Mouse (Mus musculus): ENCODE measurements at regions not wholly inside any gene's neighbourhood (a gene's known extent, or its start where the extent isn't known, plus 50 kb on each side); places are given as distances from the start of the nearest gene placed in this dataset.

- Histone ChIP-seq H3K9me3 (replicated peaks; ENCODE audit: control insufficient read depth, low read length) (no peaks in the 10 kb centered on the region), H3K9ac (ENCODE audit: low read length) (no peak overlapping the region), H3K4me1 (ENCODE audit: control insufficient read depth, insufficient read depth, low read length) (peaks cover 6% of the 10 kb centered on the region; the same call in 1 of the 2 replicates), H3K4me3 (replicated peaks; ENCODE audit: low read length) (no peak overlapping the region), H3K4me2 (ENCODE audit: low read depth, low read length) (no peak overlapping the region), H3K36me3 (ENCODE audit: control insufficient read depth, insufficient read depth, low read length) (no peaks in the 10 kb centered on the region), H3K27me3 (ENCODE audit: control insufficient read depth, insufficient read depth, low read length) (no peaks in the 10 kb centered on the region), H3K27ac (ENCODE audit: low read length) (no peak overlapping the region)
- ATAC-seq (ENCODE audit: insufficient read depth, low FRiP score) = no peak
- WGBS = 69% methylated on average over 11 of the region's 11 CpGs
These were observed 98.6 kb upstream of the Pgrmc2 start for GRCm38 (mm10) chr3:41181438-41181837.

DNA sequence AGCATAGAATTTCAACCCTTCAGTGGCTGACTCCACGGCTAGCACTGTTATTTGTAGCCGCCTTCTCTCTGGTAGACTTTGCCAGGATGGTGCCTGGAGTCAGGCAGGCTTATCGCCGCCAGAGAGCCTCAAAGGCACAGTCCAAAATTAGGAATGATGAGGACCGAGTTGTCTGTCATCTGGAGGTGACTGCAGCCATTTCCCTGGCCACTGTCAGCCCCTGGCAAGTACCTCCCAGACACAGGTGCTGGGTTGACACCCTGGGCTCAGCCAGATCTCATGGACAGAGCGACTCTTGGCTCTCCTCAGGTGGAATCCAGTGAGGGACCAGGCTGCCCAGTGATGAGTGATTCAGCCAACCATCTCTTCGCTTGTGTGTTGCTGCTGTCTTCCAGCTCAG is 98.1 kb upstream of the Pgrmc2 start:
- ATAC-seq (ENCODE audit: insufficient read depth, low FRiP score) = no peak
- no peak overlapping the region for H3K4me3 ChIP-seq (replicated peaks; ENCODE audit: low read length)
- H3K27me3 ChIP-seq (ENCODE audit: control insufficient read depth, insufficient read depth, low read length) = no peaks in the 10 kb centered on the region
- no peak overlapping the region for H3K9ac ChIP-seq (ENCODE audit: low read length)
- 78% methylated on average over 7 of the region's 7 CpGs for WGBS
- H3K4me2 ChIP-seq (ENCODE audit: low read depth, low read length) = no peak overlapping the region
- no peaks in the 10 kb centered on the region for H3K36me3 ChIP-seq (ENCODE audit: control insufficient read depth, insufficient read depth, low read length)
- H3K9me3 ChIP-seq (replicated peaks; ENCODE audit: control insufficient read depth, low read length) = no peaks in the 10 kb centered on the region
- H3K4me1 ChIP-seq (ENCODE audit: control insufficient read depth, insufficient read depth, low read length) = peaks cover 6% of the 10 kb centered on the region; the same call in 1 of the 2 replicates
- no peak overlapping the region for H3K27ac ChIP-seq (ENCODE audit: low read length)

DNA sequence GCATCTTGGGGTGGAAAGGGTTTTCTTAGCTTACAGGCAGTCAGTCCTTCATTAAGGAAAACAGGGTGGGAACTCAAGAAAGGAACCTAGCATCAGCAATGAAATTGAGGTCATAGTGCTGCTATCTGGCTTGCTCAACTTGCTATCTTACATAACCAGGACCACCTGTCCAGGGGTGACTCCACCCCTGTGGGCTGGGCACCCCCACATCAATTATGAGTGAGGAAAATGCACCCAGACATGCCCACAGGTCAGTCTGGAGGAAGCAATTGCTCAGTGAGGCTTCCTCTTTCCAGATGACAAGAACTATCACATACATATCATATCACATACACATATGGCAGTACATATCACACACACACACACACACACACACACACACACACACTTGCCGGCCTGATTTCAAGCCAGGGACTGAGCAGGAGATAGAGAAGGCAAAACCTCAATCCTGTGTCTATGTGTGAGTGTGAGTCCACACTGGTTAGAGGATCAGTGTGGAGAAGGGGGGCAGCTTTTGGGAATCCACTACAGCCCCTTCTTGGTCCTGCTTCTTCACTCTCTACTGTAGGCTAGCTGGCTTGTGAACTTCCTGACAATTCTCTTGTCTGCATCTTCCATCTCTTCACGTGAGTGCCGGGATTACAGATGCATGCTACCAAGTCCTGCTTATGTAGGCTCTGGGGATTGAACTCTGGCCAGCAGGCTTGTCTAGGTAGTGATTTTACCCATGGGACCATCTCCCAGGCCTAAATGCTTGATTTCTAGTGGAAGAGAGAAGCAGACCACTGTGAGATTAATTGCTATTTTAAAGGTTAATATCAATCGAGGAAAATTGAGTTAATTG is 96.4 kb upstream of the Pgrmc2 start:
- H3K27me3 ChIP-seq (ENCODE audit: control insufficient read depth, insufficient read depth, low read length) = no peaks in the 10 kb centered on the region
- no peak overlapping the region for H3K9ac ChIP-seq (ENCODE audit: low read length)
- WGBS = 67% methylated on average over 4 of the region's 4 CpGs
- H3K27ac ChIP-seq (ENCODE audit: low read length) = no peak overlapping the region
- H3K4me1 ChIP-seq (ENCODE audit: control insufficient read depth, insufficient read depth, low read length) = peaks cover 6% of the 10 kb centered on the region; the same call in 1 of the 2 replicates
- H3K4me3 ChIP-seq (replicated peaks; ENCODE audit: low read length) = no peak overlapping the region
- no peak overlapping the region for H3K4me2 ChIP-seq (ENCODE audit: low read depth, low read length)
- no peaks in the 10 kb centered on the region for H3K36me3 ChIP-seq (ENCODE audit: control insufficient read depth, insufficient read depth, low read length)
- ATAC-seq (ENCODE audit: insufficient read depth, low FRiP score) = no peak
- no peaks in the 10 kb centered on the region for H3K9me3 ChIP-seq (replicated peaks; ENCODE audit: control insufficient read depth, low read length)

GRCm38 (mm10) chr3:41177124-41177523 is 94.3 kb upstream of the Pgrmc2 start:
- Histone ChIP-seq H3K9ac (ENCODE audit: low read length) (no peak overlapping the region), H3K27ac (ENCODE audit: low read length) (no peak overlapping the region), H3K36me3 (ENCODE audit: control insufficient read depth, insufficient read depth, low read length) (no peaks in the 10 kb centered on the region), H3K4me1 (ENCODE audit: control insufficient read depth, insufficient read depth, low read length) (no peaks in the 10 kb centered on the region), H3K27me3 (ENCODE audit: control insufficient read depth, insufficient read depth, low read length) (no peaks in the 10 kb centered on the region), H3K9me3 (replicated peaks; ENCODE audit: control insufficient read depth, low read length) (no peaks in the 10 kb centered on the region), H3K4me2 (ENCODE audit: low read depth, low read length) (no peak overlapping the region), H3K4me3 (replicated peaks; ENCODE audit: low read length) (no peak overlapping the region)
- ATAC-seq (ENCODE audit: insufficient read depth, low FRiP score) = no peak

GRCm38 (mm10) chr3:41175356-41175755 is 92.5 kb upstream of the Pgrmc2 start:
- no peak for ATAC-seq (ENCODE audit: insufficient read depth, low FRiP score)

DNA sequence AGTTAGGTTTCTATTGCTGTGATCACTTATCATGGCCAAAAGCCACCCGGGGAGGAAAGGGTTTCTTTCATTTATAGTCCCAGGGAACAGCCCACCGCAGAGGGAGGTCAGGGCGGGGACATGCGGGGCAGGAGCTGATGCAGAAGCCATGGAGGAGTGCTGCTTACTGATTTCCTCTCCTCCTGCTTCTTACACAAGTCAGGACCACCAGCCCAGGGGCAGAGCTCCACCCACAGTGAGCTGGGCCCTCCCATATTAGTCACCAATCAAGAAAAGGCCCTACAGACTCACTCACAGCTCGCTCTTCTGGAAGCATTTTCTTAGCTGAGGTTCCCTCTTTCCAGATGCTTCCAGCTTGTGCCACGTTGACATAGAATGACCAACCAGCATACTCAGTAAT is 90.7 kb upstream of the Pgrmc2 start:
- 56% methylated on average over 6 of the region's 6 CpGs for WGBS
- no peaks in the 10 kb centered on the region for H3K4me1 ChIP-seq (ENCODE audit: control insufficient read depth, insufficient read depth, low read length)
- H3K4me3 ChIP-seq (replicated peaks; ENCODE audit: low read length) = no peak overlapping the region
- H3K27me3 ChIP-seq (ENCODE audit: control insufficient read depth, insufficient read depth, low read length) = no peaks in the 10 kb centered on the region
- no peaks in the 10 kb centered on the region for H3K36me3 ChIP-seq (ENCODE audit: control insufficient read depth, insufficient read depth, low read length)
- no peak overlapping the region for H3K27ac ChIP-seq (ENCODE audit: low read length)
- no peaks in the 10 kb centered on the region for H3K9me3 ChIP-seq (replicated peaks; ENCODE audit: control insufficient read depth, low read length)
- H3K4me2 ChIP-seq (ENCODE audit: low read depth, low read length) = no peak overlapping the region
- no peak for ATAC-seq (ENCODE audit: insufficient read depth, low FRiP score)
- no peak overlapping the region for H3K9ac ChIP-seq (ENCODE audit: low read length)

More at GRCm38 (mm10) chr3:41175356-41175755, 92.5 kb upstream of the Pgrmc2 start:
- Histone ChIP-seq H3K9ac (ENCODE audit: low read length) (no peak overlapping the region), H3K27me3 (ENCODE audit: control insufficient read depth, insufficient read depth, low read length) (no peaks in the 10 kb centered on the region), H3K27ac (ENCODE audit: low read length) (no peak overlapping the region), H3K4me1 (ENCODE audit: control insufficient read depth, insufficient read depth, low read length) (no peaks in the 10 kb centered on the region), H3K9me3 (replicated peaks; ENCODE audit: control insufficient read depth, low read length) (no peaks in the 10 kb centered on the region), H3K4me3 (replicated peaks; ENCODE audit: low read length) (no peak overlapping the region), H3K36me3 (ENCODE audit: control insufficient read depth, insufficient read depth, low read length) (no peaks in the 10 kb centered on the region), H3K4me2 (ENCODE audit: low read depth, low read length) (no peak overlapping the region)
- WGBS = 78% methylated on average over 3 of the region's 3 CpGs

GRCm38 (mm10) chr3:41172306-41173215 is 89.7 kb upstream of the Pgrmc2 start:
- H3K27ac ChIP-seq (ENCODE audit: low read length) = no peak overlapping the region
- H3K4me3 ChIP-seq (replicated peaks; ENCODE audit: low read length) = no peak overlapping the region
- no peaks in the 10 kb centered on the region for H3K9me3 ChIP-seq (replicated peaks; ENCODE audit: control insufficient read depth, low read length)
- H3K27me3 ChIP-seq (ENCODE audit: control insufficient read depth, insufficient read depth, low read length) = no peaks in the 10 kb centered on the region
- WGBS = 55% methylated on average over 11 of the region's 11 CpGs
- no peaks in the 10 kb centered on the region for H3K4me1 ChIP-seq (ENCODE audit: control insufficient read depth, insufficient read depth, low read length)
- ATAC-seq (ENCODE audit: insufficient read depth, low FRiP score) = no peak
- no peak overlapping the region for H3K9ac ChIP-seq (ENCODE audit: low read length)
- no peaks in the 10 kb centered on the region for H3K36me3 ChIP-seq (ENCODE audit: control insufficient read depth, insufficient read depth, low read length)
- H3K4me2 ChIP-seq (ENCODE audit: low read depth, low read length) = no peak overlapping the region

GRCm38 (mm10) chr3:41171772-41172171 is 88.9 kb upstream of the Pgrmc2 start:
- Histone ChIP-seq H3K27me3 (ENCODE audit: control insufficient read depth, insufficient read depth, low read length) (no peaks in the 10 kb centered on the region), H3K27ac (ENCODE audit: low read length) (no peak overlapping the region), H3K9ac (ENCODE audit: low read length) (no peak overlapping the region), H3K36me3 (ENCODE audit: control insufficient read depth, insufficient read depth, low read length) (no peaks in the 10 kb centered on the region), H3K9me3 (replicated peaks; ENCODE audit: control insufficient read depth, low read length) (no peaks in the 10 kb centered on the region), H3K4me2 (ENCODE audit: low read depth, low read length) (no peak overlapping the region), H3K4me3 (replicated peaks; ENCODE audit: low read length) (no peak overlapping the region), H3K4me1 (ENCODE audit: control insufficient read depth, insufficient read depth, low read length) (no peaks in the 10 kb centered on the region)
- no peak for ATAC-seq (ENCODE audit: insufficient read depth, low FRiP score)
- 87% methylated on average over 4 of the region's 4 CpGs for WGBS

DNA sequence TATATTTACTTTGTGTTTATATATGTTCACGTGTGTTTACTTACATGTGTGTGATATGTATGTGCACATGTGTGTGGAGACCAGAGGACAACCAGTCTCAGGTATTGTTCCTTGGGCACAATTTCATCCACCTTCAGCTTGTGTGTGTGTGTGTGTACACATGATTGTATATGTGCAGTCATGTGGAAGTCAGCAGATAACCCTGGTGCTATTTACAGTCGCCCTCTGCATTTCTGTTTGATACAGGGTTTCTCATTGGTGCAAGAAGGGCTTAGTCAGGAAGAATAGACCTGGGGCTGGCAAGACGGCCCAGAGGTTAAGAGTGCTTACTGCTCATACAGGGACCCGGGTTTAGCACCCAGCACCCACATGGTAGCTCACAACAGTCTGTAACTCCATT is 88.5 kb upstream of the Pgrmc2 start:
- Histone ChIP-seq H3K4me2 (ENCODE audit: low read depth, low read length) (no peak overlapping the region), H3K9me3 (replicated peaks; ENCODE audit: control insufficient read depth, low read length) (no peaks in the 10 kb centered on the region), H3K27me3 (ENCODE audit: control insufficient read depth, insufficient read depth, low read length) (no peaks in the 10 kb centered on the region), H3K36me3 (ENCODE audit: control insufficient read depth, insufficient read depth, low read length) (no peaks in the 10 kb centered on the region), H3K27ac (ENCODE audit: low read length) (no peak overlapping the region), H3K4me1 (ENCODE audit: control insufficient read depth, insufficient read depth, low read length) (no peaks in the 10 kb centered on the region), H3K9ac (ENCODE audit: low read length) (no peak overlapping the region), H3K4me3 (replicated peaks; ENCODE audit: low read length) (no peak overlapping the region)
- no peak for ATAC-seq (ENCODE audit: insufficient read depth, low FRiP score)
- WGBS = 87% methylated on average over 4 of the region's 4 CpGs
